Mouse (Mus musculus): Measurements from ENCODE around the gene Nox4.
A peak's percentile ranks its signal among the peaks of the same experiment; 100 is the strongest.

Nox4 gene

GRCm38 (mm10) chr7:87370789-87371188 is 124.9 kb downstream of the Nox4 start:
- no peak for DNase-seq (ENCODE audit: extremely low read depth, insufficient read length, low spot score)

GRCm38 (mm10) chr7:87371316-87371715 is 125.4 kb downstream of the Nox4 start:
- DNase-seq (ENCODE audit: extremely low read depth, insufficient read length, low spot score) = no peak

GRCm38 (mm10) chr7:87374322-87374721 is 128.4 kb downstream of the Nox4 start:
- no peak for DNase-seq (ENCODE audit: extremely low read depth, insufficient read length, low spot score)

GRCm38 (mm10) chr7:87374935-87375334 is 129.0 kb downstream of the Nox4 start:
- DNase-seq (ENCODE audit: extremely low read depth, insufficient read length, low spot score) = no peak

GRCm38 (mm10) chr7:87397023-87397422 is 151.1 kb downstream of the Nox4 start:
- no peak for DNase-seq (ENCODE audit: extremely low read depth, insufficient read length, low spot score)

- peak; percentile 42 for DNase-seq (ENCODE audit: extremely low read depth, insufficient read length, low spot score)
These were observed 165.5 kb downstream of the Nox4 start for GRCm38 (mm10) chr7:87411373-87411772.

GRCm38 (mm10) chr7:87413271-87413670 is 167.4 kb downstream of the Nox4 start:
- DNase-seq (ENCODE audit: extremely low read depth, insufficient read length, low spot score) = no peak

Data from 3134 (cell line).